Mouse (Mus musculus): ENCODE results near the gene Ip6k1.
"Not testable (repeated sequence)": the region's sequence is repeated elsewhere in the genome, so short reads cannot be mapped to it uniquely, and the experiment has no call there.

The Ip6k1 gene

GRCm38 (mm10) chr9:107983421-107983890 is 18.8 kb upstream of the Ip6k1 start:
- DNase-seq: peak; percentile 89 to 96

GRCm38 (mm10) chr9:107984052-107984753 is 18.1 kb upstream of the Ip6k1 start:
- peak in 1 of 2 experiments; percentile 34 for DNase-seq

GRCm38 (mm10) chr9:107984754-107985055 is 17.6 kb upstream of the Ip6k1 start:
- DNase-seq: no peak

GRCm38 (mm10) chr9:107985131-107986119 is 16.9 kb upstream of the Ip6k1 start, which contains the start of gene Inka1:
Gene Inka1, minus strand, starts transcription at chr9:107985879.
- peak; percentile 93 to 95 for DNase-seq

GRCm38 (mm10) chr9:107986376-107986775 is 15.9 kb upstream of the Ip6k1 start:
- DNase-seq: peak; percentile 87 to 91

- DNase-seq: no peak
Observed at GRCm38 (mm10) chr9:107987950-107988349, 14.4 kb upstream of the Ip6k1 start.

GRCm38 (mm10) chr9:107992197-107992596 is 10.1 kb upstream of the Ip6k1 start, which contains the start of gene Cdhr4:
Gene Cdhr4, plus strand, starts transcription at chr9:107992497.
- DNase-seq: no peak

- no peak for DNase-seq
Observed at GRCm38 (mm10) chr9:107993013-107993412, 9.3 kb upstream of the Ip6k1 start.

GRCm38 (mm10) chr9:107994464-107994863 is 7.8 kb upstream of the Ip6k1 start:
- no peak for DNase-seq

GRCm38 (mm10) chr9:107995513-107995912 is 6.8 kb upstream of the Ip6k1 start:
- DNase-seq: no peak

- DNase-seq: no peak
Observed at GRCm38 (mm10) chr9:107996049-107996448, 6.3 kb upstream of the Ip6k1 start, which contains the start of gene Gm20662. Gene Gm20662, plus strand, starts transcription at chr9:107996349.

- no peak for DNase-seq
Observed at GRCm38 (mm10) chr9:108002778-108003530, 653 bp downstream of the Ip6k1 start.

- peak in 1 of 2 experiments; percentile 20 for DNase-seq
Observed at GRCm38 (mm10) chr9:108003531-108003890, 1.2 kb downstream of the Ip6k1 start.

- no peak for DNase-seq
Observed at GRCm38 (mm10) chr9:108008041-108008440, 5.7 kb downstream of the Ip6k1 start.

GRCm38 (mm10) chr9:108010385-108010784 is 8.1 kb downstream of the Ip6k1 start:
- no peak for DNase-seq

- not testable (repeated sequence) for DNase-seq
Observed at GRCm38 (mm10) chr9:108013577-108013976, 11.3 kb downstream of the Ip6k1 start.

GRCm38 (mm10) chr9:108017127-108017526 is 14.8 kb downstream of the Ip6k1 start:
- no peak for DNase-seq

GRCm38 (mm10) chr9:108020741-108021140 is 18.4 kb downstream of the Ip6k1 start:
- DNase-seq: no peak

GRCm38 (mm10) chr9:108023216-108023615 is 20.9 kb downstream of the Ip6k1 start:
- DNase-seq: no peak

GRCm38 (mm10) chr9:108026584-108026983 is 24.3 kb downstream of the Ip6k1 start:
- no peak for DNase-seq

GRCm38 (mm10) chr9:108027867-108028266 is 25.6 kb downstream of the Ip6k1 start:
- DNase-seq: no peak

- DNase-seq: no peak
Observed at GRCm38 (mm10) chr9:108032126-108032525, 29.8 kb downstream of the Ip6k1 start.
